Mouse (Mus musculus) spleen, adult 2 months (tissue): ENCODE measurements at regions not wholly inside any gene's neighbourhood (a gene's known extent, or its start where the extent isn't known, plus 50 kb on each side); places are given as distances from the start of the nearest gene placed in this dataset.

Source experiments
- DNase-seq, 2 experiments: peaks; one replicate each; pipeline versions ENCODE4 v3.0.0 to v3.0.0-alpha.2; 2012 to 2021; ENCODE audit warnings: low spot score in 2 of 2, low read depth in 1 of 2
- H3K27ac ChIP-seq: fragments of 200-500 bp; 2 replicates; pipeline ENCODE4 v1.5.1; 2012; ENCODE audit warnings: low read length, inconsistent platforms; ENCODE audit not compliant: insufficient read depth
- H3K27me3 ChIP-seq: fragments of 200-500 bp; 2 replicates; pipeline ENCODE4 v1.6.1; 2012; ENCODE audit warnings: mild to moderate bottlenecking, moderate library complexity, low read length, inconsistent platforms; ENCODE audit not compliant: control insufficient read depth, insufficient read depth
- H3K36me3 ChIP-seq: fragments of 200-500 bp; 2 replicates; pipeline ENCODE4 v1.6.1; 2012; ENCODE audit warnings: mild to moderate bottlenecking, low read length, inconsistent platforms; ENCODE audit not compliant: control insufficient read depth, insufficient read depth
- H3K4me1 ChIP-seq: fragments of 200-500 bp; 2 replicates; pipeline ENCODE4 v1.6.1; 2011; ENCODE audit warnings: inconsistent platforms; ENCODE audit not compliant: control insufficient read depth, insufficient read depth, insufficient read length
- H3K4me3 ChIP-seq: fragments of 200-500 bp; 2 replicates; pipeline ENCODE4 v1.5.1; 2011; ENCODE audit warnings: mild to moderate bottlenecking, inconsistent platforms; ENCODE audit not compliant: insufficient read depth, insufficient read length; ENCODE audit errors: extremely low read depth
- CTCF ChIP-seq: fragments of 200-500 bp; IDR thresholded peaks from 2 replicates; pipeline ENCODE4 v1.5.1; 2011; ENCODE audit warnings: mild to moderate bottlenecking, inconsistent platforms; ENCODE audit not compliant: insufficient read depth, insufficient read length, insufficient replicate concordance; ENCODE audit errors: extremely low read depth
- POLR2A ChIP-seq: fragments of 200-500 bp; IDR thresholded peaks from 2 replicates; pipeline ENCODE4 v1.6.1; 2011; ENCODE audit warnings: low read depth, low read length, inconsistent platforms
- WGBS: fragments of 180-500 bp; shearing (Covaris S2); methylation state at CpG from one replicate; pipeline ENCODE4 v1.1.7; 2018; 5-methylcytosine and 5-hydroxymethylcytosine counted together

DNA sequence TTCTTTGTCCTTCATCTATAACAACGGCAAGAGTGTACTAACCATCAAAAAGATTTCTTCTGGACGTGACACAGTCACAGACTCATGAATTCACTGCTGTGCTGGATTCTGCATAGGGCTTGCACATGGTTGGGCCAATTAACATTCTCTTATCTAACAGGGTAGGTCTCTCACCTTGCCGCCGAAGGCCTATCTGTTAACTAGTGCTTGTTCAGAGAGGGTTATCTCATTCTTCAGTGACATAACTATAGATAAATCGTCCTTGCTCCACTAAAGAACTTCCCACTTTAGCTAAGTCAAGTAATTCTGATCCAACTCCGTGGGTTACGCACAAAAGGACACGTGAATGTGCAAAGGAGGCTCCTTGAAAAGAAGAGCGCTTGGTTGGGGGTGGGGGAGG, 899.6 kb downstream of the Basp1 start:
- no peak overlapping the region for H3K27ac ChIP-seq

DNA sequence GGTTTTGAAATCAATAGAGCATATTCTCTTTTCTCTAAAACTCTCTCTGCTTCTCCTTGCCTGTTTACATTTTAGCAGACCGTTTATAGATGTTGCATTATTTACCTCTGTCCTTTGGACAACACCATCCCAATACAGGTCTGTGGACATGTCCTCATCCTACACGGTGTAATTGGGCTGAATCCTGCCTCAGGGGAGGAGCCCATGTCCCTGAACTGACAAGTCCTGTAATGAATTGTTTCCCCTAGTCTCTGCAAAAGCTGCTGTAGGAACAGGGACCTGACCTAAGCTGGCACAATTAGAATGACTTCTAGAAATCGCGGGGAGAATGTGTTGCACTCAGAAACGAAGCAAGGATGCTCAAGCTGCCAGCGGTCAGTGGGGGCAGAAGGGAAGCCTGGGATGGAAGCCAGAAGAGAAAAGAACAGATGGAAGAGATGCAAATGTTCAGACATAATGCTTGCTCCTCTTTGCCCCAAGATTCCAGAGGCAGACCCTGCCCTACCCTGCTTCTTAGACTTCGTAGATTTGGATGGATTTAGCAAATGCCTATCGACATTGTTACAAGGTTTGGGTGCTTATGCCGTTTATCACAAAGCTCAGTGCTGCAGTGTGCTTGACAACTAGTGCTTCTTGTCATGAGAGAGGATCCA, 911.5 kb downstream of the Basp1 start:
- H3K27ac ChIP-seq, result no peak overlapping the region
- H3K4me3 ChIP-seq, result no peak overlapping the region
- no peaks in the 10 kb centered on the region for H3K4me1 ChIP-seq
- no peaks in the 10 kb centered on the region for H3K36me3 ChIP-seq
- DNase-seq, result no peak
- no peaks in the 10 kb centered on the region for H3K27me3 ChIP-seq
- TF ChIP-seq POLR2A, result no peak
- no peak for TF ChIP-seq CTCF
- WGBS, result 77% methylated on average over 9 of the region's 9 CpGs

More for the DNA sequence above, 899.6 kb downstream of the Basp1 start:
- Histone ChIP-seq H3K27me3 (no peaks in the 10 kb centered on the region), H3K36me3 (no peaks in the 10 kb centered on the region), H3K4me3 (no peak overlapping the region), H3K4me1 (no peaks in the 10 kb centered on the region)
- no peak for DNase-seq
- TF ChIP-seq POLR2A (no peak), CTCF (no peak)
- WGBS, result 85% methylated on average over 9 of the region's 9 CpGs

DNA sequence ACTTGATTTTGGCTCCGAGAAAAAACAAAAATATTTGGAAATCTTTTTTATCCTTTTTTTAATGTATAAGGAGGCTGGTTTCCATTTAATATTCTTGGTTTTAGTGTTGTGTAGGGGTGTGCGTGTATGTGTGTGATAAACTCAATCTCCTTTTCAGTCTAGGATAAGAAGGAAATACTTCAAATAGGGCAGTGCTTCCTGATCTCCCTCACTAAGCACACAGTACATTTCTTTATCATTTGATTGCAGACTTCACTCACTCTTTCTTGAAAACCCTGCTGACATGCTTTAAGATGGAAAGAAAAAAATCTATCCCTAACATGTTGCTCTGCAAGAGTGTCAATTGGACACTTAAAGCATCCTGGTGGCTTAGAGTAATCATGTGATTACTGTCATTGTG, 927.3 kb downstream of the Basp1 start:
- WGBS, result 75% methylated on average over 2 of the region's 2 CpGs
- H3K27ac ChIP-seq, result no peak overlapping the region
- H3K4me1 ChIP-seq, result no peaks in the 10 kb centered on the region
- DNase-seq, result no peak
- no peak for TF ChIP-seq POLR2A
- no peak for TF ChIP-seq CTCF
- no peaks in the 10 kb centered on the region for H3K36me3 ChIP-seq
- no peak overlapping the region for H3K4me3 ChIP-seq
- H3K27me3 ChIP-seq, result no peaks in the 10 kb centered on the region

DNA sequence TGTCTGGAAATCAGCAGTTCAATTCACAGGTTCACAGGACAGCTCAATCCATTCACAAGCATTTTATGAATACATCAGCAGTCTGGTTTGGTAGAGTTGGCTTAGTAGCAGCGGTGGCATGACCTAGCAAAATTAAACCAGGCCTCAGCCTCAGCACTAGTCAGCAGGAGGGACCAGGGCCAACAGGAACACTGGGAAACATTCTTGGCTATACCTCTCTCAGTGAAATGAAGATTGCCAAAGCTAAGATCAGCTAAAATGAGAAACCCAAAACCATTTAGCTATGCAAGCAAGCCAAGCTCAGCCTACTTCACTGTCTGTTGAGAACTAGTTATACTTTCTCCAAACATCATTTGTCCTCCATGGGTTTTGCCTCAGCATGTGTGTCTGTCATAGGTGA, 945.3 kb downstream of the Basp1 start:
- Histone ChIP-seq H3K36me3 (no peaks in the 10 kb centered on the region), H3K4me1 (no peaks in the 10 kb centered on the region), H3K4me3 (no peak overlapping the region), H3K27ac (no peak overlapping the region), H3K27me3 (no peaks in the 10 kb centered on the region)
- TF ChIP-seq POLR2A, result no peak
- TF ChIP-seq CTCF, result no peak
- WGBS, result 64% methylated on average over 1 of the region's 1 CpGs
- DNase-seq, result no peak

DNA sequence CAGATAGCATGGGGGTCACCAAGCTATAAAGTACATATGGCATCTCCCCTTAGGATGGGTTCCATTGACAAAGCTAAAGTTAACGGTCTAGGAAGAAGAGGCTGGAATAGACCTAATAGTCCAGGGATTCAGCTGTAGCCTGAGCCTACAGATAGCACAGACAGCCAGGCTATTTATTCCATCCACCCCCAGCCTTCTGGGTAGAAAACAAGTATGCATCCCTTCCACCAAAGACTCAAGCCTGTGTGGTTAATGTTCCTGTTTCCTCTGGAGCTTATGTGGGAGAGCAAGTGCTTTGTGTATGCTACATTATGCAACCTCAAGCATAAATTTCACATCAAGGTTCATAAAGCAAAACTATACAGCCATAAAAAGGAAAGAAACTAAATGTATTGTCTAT, 955.8 kb downstream of the Basp1 start:
- no peaks in the 10 kb centered on the region for H3K4me1 ChIP-seq
- no peak overlapping the region for H3K4me3 ChIP-seq
- H3K36me3 ChIP-seq, result no peaks in the 10 kb centered on the region
- no peak overlapping the region for H3K27ac ChIP-seq
- no peak for DNase-seq
- H3K27me3 ChIP-seq, result no peaks in the 10 kb centered on the region
- 93% methylated on average over 1 of the region's 1 CpGs for WGBS
- no peak for TF ChIP-seq CTCF

DNA sequence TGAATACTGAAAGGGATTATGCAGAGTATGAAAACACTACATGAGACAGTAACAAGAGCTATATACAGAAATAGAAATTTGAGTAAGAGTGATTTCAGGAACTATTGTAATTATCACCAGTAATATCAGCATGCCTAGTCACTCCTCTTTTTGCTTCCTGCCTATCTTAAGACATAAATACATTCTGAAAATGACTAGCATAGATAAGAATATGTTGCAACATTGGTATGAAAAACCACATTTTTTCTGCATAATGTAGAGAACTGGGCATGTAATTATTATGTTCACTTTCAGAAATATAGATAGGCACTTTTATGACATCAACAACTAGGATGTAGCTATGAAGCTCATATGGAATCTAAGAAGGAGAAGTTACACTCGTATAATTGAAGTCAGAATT, 980.5 kb downstream of the Basp1 start:
- Histone ChIP-seq H3K4me3 (no peak overlapping the region), H3K36me3 (no peaks in the 10 kb centered on the region), H3K27ac (no peak overlapping the region), H3K27me3 (no peaks in the 10 kb centered on the region), H3K4me1 (no peaks in the 10 kb centered on the region)
- TF ChIP-seq POLR2A (no peak), CTCF (no peak)
- 72% methylated on average over 1 of the region's 1 CpGs for WGBS
- no peak for DNase-seq

DNA sequence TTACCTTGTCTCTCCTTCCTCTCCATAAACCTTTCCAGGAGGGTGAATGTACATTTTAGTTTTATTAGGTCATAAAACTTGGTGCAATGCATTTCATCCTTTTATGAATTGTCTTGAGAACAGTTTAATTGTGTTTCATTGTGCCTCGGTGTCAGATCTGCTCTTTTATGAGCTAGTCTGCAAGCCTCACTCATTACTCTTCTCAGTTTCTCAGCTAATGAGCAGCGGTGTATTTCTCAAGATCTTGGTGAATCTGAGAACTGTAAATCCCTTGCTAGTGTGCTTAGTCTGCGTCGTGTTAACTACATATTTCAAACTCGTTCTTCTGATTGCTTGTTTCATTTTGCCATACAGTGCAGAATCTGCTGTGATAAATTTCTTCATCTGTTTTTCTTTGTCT, 984.4 kb downstream of the Basp1 start:
- Histone ChIP-seq H3K4me1 (no peaks in the 10 kb centered on the region), H3K4me3 (no peak overlapping the region), H3K36me3 (no peaks in the 10 kb centered on the region), H3K27me3 (no peaks in the 10 kb centered on the region), H3K27ac (no peak overlapping the region)
- no peak for TF ChIP-seq POLR2A
- TF ChIP-seq CTCF, result no peak
- WGBS, result 84% methylated on average over 5 of the region's 5 CpGs
- no peak for DNase-seq
